Mouse (Mus musculus): ENCODE results near the gene Inpp4b. TPM values are rescaled to one million over a fixed set of nuclear protein-coding genes. Genes with fewer than 3 reads are reported as not detected.
A peak's percentile ranks its signal among the peaks of the same experiment; 100 is the strongest.
"Not testable (repeated sequence)": the region's sequence is repeated elsewhere in the genome, so short reads cannot be mapped to it uniquely, and the experiment has no call there.

Inpp4b gene
- polyA plus RNA-seq, 1 experiment from 2014 or later = 6.0 TPM

DNA sequence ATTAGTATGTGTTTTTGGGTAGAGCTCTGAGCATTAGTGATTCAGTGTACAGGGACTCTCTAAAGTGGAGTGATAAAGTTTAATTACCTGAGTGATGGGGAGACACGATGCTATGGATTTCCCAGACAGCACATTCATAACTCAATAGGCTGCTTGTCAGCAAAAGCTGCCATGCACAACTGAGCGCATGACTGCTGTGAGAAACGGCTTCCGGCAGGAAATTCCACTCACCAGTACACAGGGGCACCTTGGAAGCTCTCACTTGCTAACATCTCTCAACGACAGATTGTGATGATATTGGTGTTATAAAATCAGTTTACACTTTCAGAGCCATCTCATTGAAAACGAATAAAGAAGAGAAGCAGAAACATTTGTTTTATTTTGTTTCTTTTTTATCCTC lies 465.2 kb downstream of the Inpp4b start:
- no peaks in the 10 kb centered on the region for H3K36me3 ChIP-seq (replicated peaks)
- no peak overlapping the region for H3K4me3 ChIP-seq (replicated peaks)
- ATAC-seq (ENCODE audit: low FRiP score) = no peak
- no peak overlapping the region for H3K4me2 ChIP-seq
- H3K27ac ChIP-seq = no peak overlapping the region
- 72% methylated on average over 6 of the region's 6 CpGs for WGBS
- H3K9me3 ChIP-seq = no peaks in the 10 kb centered on the region
- peaks cover 8% of the 10 kb centered on the region; the same call in 1 of the 2 replicates for H3K4me1 ChIP-seq
- H3K9ac ChIP-seq = no peak overlapping the region
- no peaks in the 10 kb centered on the region for H3K27me3 ChIP-seq

DNA sequence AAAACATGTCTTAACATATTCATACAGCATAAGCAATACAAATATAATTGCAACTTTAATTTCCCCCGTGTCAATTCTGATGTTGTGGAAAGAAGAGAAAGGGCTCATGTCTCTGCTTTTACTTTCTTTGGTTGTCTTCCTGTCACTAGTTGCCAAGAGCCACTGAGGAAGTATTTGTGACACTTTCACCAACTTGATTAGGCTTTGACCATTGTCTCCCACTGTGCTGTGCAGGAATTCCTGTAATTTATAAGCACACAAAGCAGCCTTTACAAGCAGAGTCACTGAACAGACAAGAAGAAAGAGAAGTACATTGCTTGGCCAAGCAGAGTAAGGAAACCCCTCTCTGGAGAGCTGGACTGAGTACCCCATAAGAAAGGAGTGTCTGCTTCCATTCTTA lies 466.1 kb downstream of the Inpp4b start:
- peaks cover 8% of the 10 kb centered on the region; the same call in 1 of the 2 replicates for H3K4me1 ChIP-seq
- ATAC-seq (ENCODE audit: low FRiP score) = no peak
- H3K4me3 ChIP-seq (replicated peaks) = no peak overlapping the region
- H3K27ac ChIP-seq = no peak overlapping the region
- no peaks in the 10 kb centered on the region for H3K27me3 ChIP-seq
- no peak overlapping the region for H3K4me2 ChIP-seq
- 63% methylated on average over 1 of the region's 1 CpGs for WGBS
- no peak overlapping the region for H3K9ac ChIP-seq
- no peaks in the 10 kb centered on the region for H3K36me3 ChIP-seq (replicated peaks)
- H3K9me3 ChIP-seq = no peaks in the 10 kb centered on the region

DNA sequence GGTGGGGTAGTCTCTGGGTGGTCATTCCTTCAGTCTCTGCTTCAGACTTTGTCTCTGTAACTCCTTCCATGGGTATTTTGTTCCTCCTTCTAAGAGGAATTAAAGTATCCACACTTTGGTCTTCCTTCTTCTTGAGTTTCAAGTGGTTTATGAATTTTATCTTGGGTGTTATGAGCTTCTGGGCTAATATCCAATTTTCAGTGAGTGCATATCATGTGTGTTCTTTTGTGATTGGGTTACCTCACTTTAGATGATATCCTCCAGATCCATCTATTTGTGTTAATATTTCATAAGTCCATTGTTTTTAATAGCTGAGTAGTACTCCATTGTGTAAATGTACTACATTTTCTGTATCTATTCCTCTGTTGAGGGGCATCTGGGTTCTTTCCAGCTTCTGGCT lies 467.1 kb downstream of the Inpp4b start:
- not testable (repeated sequence) for H3K9ac ChIP-seq; H3K27ac ChIP-seq; ATAC-seq (ENCODE audit: low FRiP score); H3K27me3 ChIP-seq; H3K4me2 ChIP-seq; H3K4me3 ChIP-seq (replicated peaks); H3K9me3 ChIP-seq; H3K36me3 ChIP-seq (replicated peaks); H3K4me1 ChIP-seq

GRCm38 (mm10) chr8:81812051-81812751 lies 469.8 kb downstream of the Inpp4b start:
- Histone ChIP-seq H3K9me3 (no peaks in the 10 kb centered on the region), H3K9ac (no peak overlapping the region), H3K4me2 (no peak overlapping the region), H3K4me3 (replicated peaks) (no peak overlapping the region), H3K27me3 (no peaks in the 10 kb centered on the region), H3K4me1 (peaks cover 8% of the 10 kb centered on the region; the same call in 1 of the 2 replicates), H3K27ac (no peak overlapping the region; the same call in 1 of the 2 replicates), H3K36me3 (replicated peaks) (no peaks in the 10 kb centered on the region)
- ATAC-seq (ENCODE audit: low FRiP score) = peak; percentile 55; the same call in 1 of the 2 replicates
- WGBS = 14% methylated on average over 3 of the region's 3 CpGs

- no peak overlapping the region for H3K4me3 ChIP-seq (replicated peaks)
- H3K27me3 ChIP-seq = no peaks in the 10 kb centered on the region
- H3K27ac ChIP-seq = no peak overlapping the region
- no peak overlapping the region for H3K9ac ChIP-seq
- peaks cover 8% of the 10 kb centered on the region; the same call in 1 of the 2 replicates for H3K4me1 ChIP-seq
- no peak overlapping the region for H3K4me2 ChIP-seq
- no peaks in the 10 kb centered on the region for H3K36me3 ChIP-seq (replicated peaks)
- 16% methylated on average over 3 of the region's 3 CpGs for WGBS
- H3K9me3 ChIP-seq = no peaks in the 10 kb centered on the region
- ATAC-seq (ENCODE audit: low FRiP score) = no peak
Measured at GRCm38 (mm10) chr8:81814742-81815141, 472.4 kb downstream of the Inpp4b start.

GRCm38 (mm10) chr8:81815551-81815950 lies 473.2 kb downstream of the Inpp4b start:
- Histone ChIP-seq H3K4me3 (replicated peaks) (no peak overlapping the region), H3K27me3 (no peaks in the 10 kb centered on the region), H3K4me2 (no peak overlapping the region), H3K36me3 (replicated peaks) (no peaks in the 10 kb centered on the region), H3K9me3 (no peaks in the 10 kb centered on the region), H3K27ac (no peak overlapping the region), H3K9ac (no peak overlapping the region), H3K4me1 (peaks cover 8% of the 10 kb centered on the region; the same call in 1 of the 2 replicates)
- WGBS = 70% methylated on average over 4 of the region's 4 CpGs
- no peak for ATAC-seq (ENCODE audit: low FRiP score)

DNA sequence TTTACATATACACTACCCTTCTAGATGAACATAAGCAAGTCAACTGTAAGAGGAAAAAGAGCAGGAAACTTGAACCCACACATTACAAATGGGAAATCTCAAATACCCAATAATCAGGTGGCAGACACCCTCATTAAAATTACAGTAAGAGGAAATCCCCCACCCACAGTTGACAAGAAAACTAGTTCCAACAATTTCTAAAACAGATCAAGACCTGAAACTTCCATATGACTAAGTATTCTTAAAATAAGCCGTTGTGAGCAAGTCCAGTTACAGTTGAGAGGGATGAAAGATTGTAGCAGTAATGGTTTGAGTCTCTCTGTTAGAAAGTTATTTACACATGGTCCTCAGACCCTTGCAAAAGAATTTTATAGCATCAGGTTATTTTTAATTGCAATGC lies 480.8 kb downstream of the Inpp4b start:
- Histone ChIP-seq H3K27ac (no peak overlapping the region), H3K9ac (no peak overlapping the region), H3K4me1 (no peaks in the 10 kb centered on the region), H3K27me3 (no peaks in the 10 kb centered on the region), H3K36me3 (replicated peaks) (no peaks in the 10 kb centered on the region), H3K9me3 (no peaks in the 10 kb centered on the region), H3K4me3 (replicated peaks) (no peak overlapping the region), H3K4me2 (no peak overlapping the region)
- 92% methylated on average over 1 of the region's 1 CpGs for WGBS
- no peak for ATAC-seq (ENCODE audit: low FRiP score)

- WGBS = 46% methylated on average over 2 of the region's 2 CpGs
- no peak for ATAC-seq (ENCODE audit: low FRiP score)
Measured at GRCm38 (mm10) chr8:81824975-81825374, 482.6 kb downstream of the Inpp4b start.

DNA sequence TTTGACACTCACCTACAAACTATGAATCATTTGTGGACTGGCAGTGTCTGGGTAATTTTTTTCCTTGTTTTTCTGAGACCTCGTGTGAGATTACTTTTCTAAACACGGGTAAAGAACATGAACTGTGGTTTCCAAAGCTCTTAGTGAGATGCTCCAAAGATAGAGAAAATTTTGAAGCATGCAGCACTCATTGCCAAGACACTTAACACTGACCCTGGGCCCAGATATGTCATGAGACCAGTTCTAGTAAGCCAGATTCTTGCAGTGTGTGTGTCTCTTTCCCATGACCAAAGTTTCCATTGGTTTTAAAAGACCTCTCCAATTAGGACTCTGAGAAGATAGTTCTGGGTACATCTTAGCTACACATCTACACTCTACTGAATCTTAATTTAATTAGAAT lies 484.1 kb downstream of the Inpp4b start:
- Histone ChIP-seq H3K9me3 (no peaks in the 10 kb centered on the region), H3K9ac (no peak overlapping the region), H3K4me2 (no peak overlapping the region), H3K27ac (no peak overlapping the region), H3K4me3 (replicated peaks) (no peak overlapping the region), H3K27me3 (no peaks in the 10 kb centered on the region), H3K36me3 (replicated peaks) (no peaks in the 10 kb centered on the region), H3K4me1 (no peaks in the 10 kb centered on the region)
- 75% methylated on average over 2 of the region's 2 CpGs for WGBS
- no peak for ATAC-seq (ENCODE audit: low FRiP score)

More at GRCm38 (mm10) chr8:81824975-81825374, 482.6 kb downstream of the Inpp4b start:
- no peak overlapping the region for H3K27ac ChIP-seq
- no peak overlapping the region for H3K4me2 ChIP-seq
- no peak overlapping the region for H3K4me3 ChIP-seq (replicated peaks)
- no peak overlapping the region for H3K9ac ChIP-seq
- H3K9me3 ChIP-seq = no peaks in the 10 kb centered on the region
- H3K27me3 ChIP-seq = no peaks in the 10 kb centered on the region
- no peaks in the 10 kb centered on the region for H3K36me3 ChIP-seq (replicated peaks)
- H3K4me1 ChIP-seq = no peaks in the 10 kb centered on the region

DNA sequence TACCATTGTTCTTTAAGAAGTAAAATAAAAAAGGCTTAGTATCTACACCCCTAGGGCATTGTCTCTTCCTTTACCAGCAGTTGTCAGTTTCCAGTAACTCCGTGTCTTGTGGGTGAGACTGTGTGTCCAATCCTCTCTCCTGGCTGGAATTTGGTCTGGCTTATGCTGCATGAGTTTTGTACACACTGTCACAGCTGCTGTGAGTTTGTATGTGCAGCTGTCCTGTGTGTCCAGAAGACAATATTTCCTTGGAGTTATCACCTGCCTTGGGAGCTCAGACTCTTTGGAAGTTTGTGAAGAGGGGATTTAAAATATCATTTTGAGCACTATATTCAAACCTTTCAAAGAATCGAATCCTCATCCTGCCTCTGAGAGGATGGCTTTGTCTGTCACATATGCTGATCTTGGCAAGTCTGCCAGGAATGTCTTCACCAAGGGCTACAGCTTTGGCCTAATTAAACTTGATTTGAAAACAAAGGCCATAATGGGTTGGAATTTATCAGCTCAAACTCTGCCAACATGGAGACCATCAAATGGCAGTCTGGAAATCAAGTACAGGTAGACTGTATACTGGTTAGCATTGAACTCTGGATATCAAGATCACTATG lies 485.1 kb downstream of the Inpp4b start:
- H3K4me3 ChIP-seq (replicated peaks) = no peak overlapping the region
- WGBS = 86% methylated on average over 2 of the region's 2 CpGs
- H3K9ac ChIP-seq = no peak overlapping the region
- ATAC-seq (ENCODE audit: low FRiP score) = no peak
- H3K36me3 ChIP-seq (replicated peaks) = no peaks in the 10 kb centered on the region
- no peak overlapping the region for H3K27ac ChIP-seq
- no peaks in the 10 kb centered on the region for H3K9me3 ChIP-seq
- H3K27me3 ChIP-seq = no peaks in the 10 kb centered on the region
- H3K4me2 ChIP-seq = no peak overlapping the region
- no peaks in the 10 kb centered on the region for H3K4me1 ChIP-seq

GRCm38 (mm10) chr8:81831430-81831829 lies 489.1 kb downstream of the Inpp4b start:
- Histone ChIP-seq H3K27ac (no peak overlapping the region), H3K9ac (no peak overlapping the region), H3K9me3 (no peaks in the 10 kb centered on the region), H3K4me1 (no peaks in the 10 kb centered on the region), H3K4me2 (no peak overlapping the region), H3K4me3 (replicated peaks) (no peak overlapping the region), H3K27me3 (no peaks in the 10 kb centered on the region), H3K36me3 (replicated peaks) (no peaks in the 10 kb centered on the region)
- no peak for ATAC-seq (ENCODE audit: low FRiP score)

DNA sequence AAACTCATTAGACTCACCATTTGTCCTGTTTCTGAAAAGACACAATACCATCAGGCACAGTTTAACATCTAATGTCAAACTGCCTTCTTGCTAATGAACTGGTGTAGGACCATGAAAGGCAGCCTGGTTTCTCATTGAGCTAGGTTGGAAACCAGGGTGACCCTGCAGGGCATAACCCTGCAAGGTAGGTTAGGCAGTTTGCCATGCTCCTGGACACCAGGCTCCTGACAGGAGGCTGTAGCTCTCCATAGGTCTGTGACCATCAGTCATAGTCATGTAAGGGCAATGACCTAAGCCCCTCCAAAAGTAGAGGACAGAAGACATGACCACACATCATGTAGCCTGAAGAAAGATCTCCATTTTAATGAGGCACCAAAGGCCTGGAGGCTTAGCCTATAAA lies 491.5 kb downstream of the Inpp4b start:
- no peak for ATAC-seq (ENCODE audit: low FRiP score)
- H3K4me1 ChIP-seq = no peaks in the 10 kb centered on the region
- no peak overlapping the region for H3K9ac ChIP-seq

GRCm38 (mm10) chr8:81840512-81840911 lies 498.2 kb downstream of the Inpp4b start:
- Histone ChIP-seq H3K9ac (no peak overlapping the region), H3K9me3 (no peaks in the 10 kb centered on the region), H3K4me1 (no peaks in the 10 kb centered on the region), H3K36me3 (replicated peaks) (no peaks in the 10 kb centered on the region), H3K4me2 (no peak overlapping the region), H3K27ac (no peak overlapping the region), H3K27me3 (no peaks in the 10 kb centered on the region), H3K4me3 (replicated peaks) (no peak overlapping the region)
- ATAC-seq (ENCODE audit: low FRiP score) = no peak

More for the DNA sequence above, 491.5 kb downstream of the Inpp4b start:
- H3K36me3 ChIP-seq (replicated peaks) = no peaks in the 10 kb centered on the region
- H3K27me3 ChIP-seq = no peaks in the 10 kb centered on the region
- H3K27ac ChIP-seq = no peak overlapping the region
- H3K9me3 ChIP-seq = no peaks in the 10 kb centered on the region
- no peak overlapping the region for H3K4me3 ChIP-seq (replicated peaks)
- H3K4me2 ChIP-seq = no peak overlapping the region
